Mouse (Mus musculus) olfactory bulb, adult 2 months (tissue): Measurements from ENCODE around the gene Kyat3. TPM values are rescaled to one million over a fixed set of nuclear protein-coding genes. Genes with fewer than 3 reads are reported as not detected.
"Not testable (repeated sequence)": the region's sequence is repeated elsewhere in the genome, so short reads cannot be mapped to it uniquely, and the experiment has no call there.

Experiments used
- H3K27ac ChIP-seq: fragments of 200-500 bp; 2 replicates; pipeline ENCODE4 v1.5.1; 2012; ENCODE audit warnings: low read depth, low read length; ENCODE audit not compliant: insufficient read depth
- H3K4me1 ChIP-seq: fragments of 200-500 bp; 2 replicates; pipeline ENCODE4 v1.6.1; 2012; ENCODE audit warnings: low read length; ENCODE audit not compliant: control insufficient read depth, insufficient read depth
- H3K4me3 ChIP-seq: fragments of 200-500 bp; 2 replicates; pipeline ENCODE4 v1.5.1; 2012; ENCODE audit warnings: mild to moderate bottlenecking, low read depth, low read length, moderate library complexity; ENCODE audit not compliant: insufficient read depth
- CTCF ChIP-seq: fragments of 200-500 bp; IDR thresholded peaks from 2 replicates; pipeline ENCODE4 v1.5.1; 2012; ENCODE audit warnings: low read depth, mild to moderate bottlenecking, low read length, moderate library complexity; ENCODE audit not compliant: insufficient read depth
- POLR2A ChIP-seq: fragments of 200-500 bp; IDR thresholded peaks from 2 replicates; pipeline ENCODE4 v1.6.1; 2012; ENCODE audit warnings: mild to moderate bottlenecking, low read depth, low read length, moderate library complexity; ENCODE audit not compliant: insufficient read depth
- WGBS: fragments of 180-500 bp; shearing (Covaris S2); methylation state at CpG from one replicate; pipeline ENCODE4 v1.1.7; 2018; 5-methylcytosine and 5-hydroxymethylcytosine counted together
- polyA plus RNA-seq: library from polyadenylated mRNA; stranded (reverse); fragments of >200 nt; gene quantifications from 2 replicates; pipeline ENCODE4 v1.2.4, GENCODE M21; 2012; ENCODE audit warnings: low replicate concordance; ENCODE audit not compliant: missing spikeins, insufficient read depth, insufficient read length

Gene Kyat3
- polyA plus RNA-seq, 1 experiment: not detected

DNA sequence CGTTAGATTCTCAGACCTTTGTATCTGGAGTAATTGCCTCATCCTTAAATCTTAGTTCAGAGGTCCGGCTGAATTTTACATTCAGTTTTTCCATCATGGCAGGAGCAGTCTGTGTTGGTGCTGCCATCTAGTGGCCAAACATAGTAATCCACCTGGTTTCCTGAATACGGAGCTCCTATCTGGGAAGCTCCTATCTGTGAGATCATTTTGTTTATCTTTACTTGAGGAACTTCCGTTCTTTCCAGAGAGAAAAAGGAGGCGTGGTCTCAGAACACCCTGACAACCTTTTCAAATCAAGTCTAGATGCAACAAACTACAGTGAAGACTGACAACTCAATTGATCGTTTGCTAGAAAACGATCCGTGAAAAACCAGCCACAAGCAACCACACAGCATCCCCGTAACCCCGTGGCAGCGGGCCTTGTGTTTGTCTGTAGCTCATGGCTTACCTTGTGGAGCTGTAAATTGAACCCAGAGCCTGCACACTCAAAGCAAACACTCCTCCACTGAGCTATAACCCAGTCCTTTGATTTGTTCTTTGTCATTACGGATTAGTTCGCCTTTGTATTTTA lies 8.1 kb downstream of the Kyat3 start:
- H3K4me3 ChIP-seq: no peak overlapping the region
- H3K27ac ChIP-seq: no peak overlapping the region
- no peak for TF ChIP-seq CTCF
- TF ChIP-seq POLR2A: no peak
- WGBS: 42% methylated on average over 13 of the region's 13 CpGs
- H3K4me1 ChIP-seq: no peaks in the 10 kb centered on the region

DNA sequence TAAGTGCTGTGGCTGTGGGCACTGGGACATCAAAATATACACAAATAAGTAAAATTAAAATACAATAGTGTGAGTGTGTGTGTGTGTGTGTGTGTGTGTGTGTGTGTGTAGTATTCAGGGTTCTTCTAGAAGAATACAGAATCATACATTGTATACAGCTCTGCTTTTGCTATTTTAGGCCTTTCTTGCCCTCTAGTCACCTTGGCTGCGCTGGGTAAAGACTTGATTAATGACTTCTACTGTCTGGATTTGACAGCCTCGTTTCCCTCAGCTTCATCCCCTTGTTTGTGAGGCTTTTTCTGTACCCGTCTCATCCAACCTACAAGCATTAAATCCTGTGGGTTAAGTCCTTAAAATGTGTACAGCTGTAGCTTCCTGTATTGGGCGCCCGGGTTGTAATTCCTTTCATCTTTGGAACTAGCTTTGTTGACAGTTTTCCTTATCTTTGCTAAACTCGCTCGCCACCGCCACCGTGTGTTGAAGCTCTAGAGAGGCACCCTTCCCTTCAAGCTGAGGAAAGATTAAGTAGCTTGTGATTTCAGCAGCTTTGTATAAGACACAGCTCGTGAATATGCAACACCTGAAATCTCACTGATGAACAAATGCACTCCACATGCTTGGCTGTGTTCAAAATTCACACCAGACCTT lies 9.6 kb downstream of the Kyat3 start:
- WGBS: 25% methylated on average over 10 of the region's 10 CpGs
- TF ChIP-seq CTCF: no peak
- no peak for TF ChIP-seq POLR2A
- Histone ChIP-seq H3K27ac (no peak overlapping the region), H3K4me3 (no peak overlapping the region), H3K4me1 (no peaks in the 10 kb centered on the region)

DNA sequence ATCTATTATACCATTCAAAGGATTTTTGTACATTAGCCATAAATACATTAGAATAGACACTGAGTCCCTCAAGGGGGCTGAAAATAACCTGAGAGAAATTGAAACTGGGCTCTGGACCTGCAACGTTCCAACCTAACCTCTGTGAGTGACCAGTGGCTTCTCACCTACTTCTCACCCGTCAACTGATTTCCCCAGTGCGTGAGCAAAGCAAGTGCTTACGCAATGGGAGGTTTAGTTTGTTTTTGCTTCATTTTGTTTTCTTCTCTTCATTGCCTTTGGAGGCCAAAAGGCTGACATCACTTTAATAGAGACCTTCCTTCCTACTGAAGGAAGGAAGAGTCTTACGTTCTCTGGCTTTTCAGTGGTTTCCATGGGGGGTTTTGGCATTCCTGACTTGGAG lies 10.5 kb downstream of the Kyat3 start:
- H3K27ac ChIP-seq: no peak overlapping the region
- no peak overlapping the region for H3K4me3 ChIP-seq
- TF ChIP-seq POLR2A (no peak), CTCF (no peak)
- 91% methylated on average over 5 of the region's 5 CpGs for WGBS
- no peaks in the 10 kb centered on the region for H3K4me1 ChIP-seq

DNA sequence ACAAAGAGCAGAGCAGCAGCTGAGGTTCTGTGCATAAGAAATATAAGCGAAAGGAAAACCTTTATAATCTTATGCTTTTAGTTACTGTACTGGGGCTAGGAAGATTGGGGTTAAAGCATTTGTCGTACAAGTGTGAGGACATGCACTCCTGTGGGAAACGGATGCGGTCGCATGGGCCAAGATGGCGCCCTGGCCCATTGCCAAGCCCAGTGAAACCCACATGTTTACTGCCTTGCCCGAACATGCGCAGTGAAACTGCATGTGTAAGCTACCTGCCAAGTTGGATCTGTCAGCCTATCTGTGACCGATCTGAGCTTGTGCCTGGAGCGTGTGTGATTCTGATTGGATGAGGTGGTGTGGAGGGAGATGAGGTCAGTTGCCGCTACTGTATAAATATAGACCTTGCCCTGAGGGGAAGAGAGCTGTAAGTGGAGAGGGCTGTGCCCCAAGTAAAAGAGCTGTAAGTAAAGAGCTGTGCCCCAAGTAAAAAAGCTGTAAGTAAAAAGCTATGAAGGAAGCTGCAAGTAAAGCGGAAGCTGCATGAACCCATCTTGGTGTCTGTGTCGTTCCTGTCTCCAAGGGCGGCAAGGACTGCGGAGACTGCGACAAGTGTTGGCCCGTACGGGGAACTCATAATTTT lies 11.7 kb downstream of the Kyat3 start:
- WGBS: 97% methylated on average over 18 of the region's 18 CpGs
- not testable (repeated sequence) for H3K27ac ChIP-seq, H3K4me3 ChIP-seq, H3K4me1 ChIP-seq

DNA sequence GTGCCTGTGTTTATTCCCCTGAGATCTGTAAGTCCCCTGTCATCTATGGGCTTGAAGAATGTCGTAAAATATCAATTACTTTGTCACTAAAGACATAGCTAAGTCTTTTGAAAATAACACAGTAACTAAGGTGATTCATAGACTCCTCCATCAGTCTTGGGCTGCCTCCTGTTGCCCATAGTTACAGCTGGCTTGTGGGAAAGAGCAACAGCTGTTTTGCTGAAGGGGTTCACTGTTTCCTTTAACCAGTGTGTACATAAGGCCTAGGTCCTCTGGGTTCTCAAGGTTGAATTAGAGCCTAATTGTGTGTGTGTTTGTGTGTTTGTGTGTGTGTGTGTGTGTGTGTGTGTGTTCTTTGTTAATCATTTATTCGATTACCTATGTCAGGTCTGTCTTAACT lies 24.6 kb downstream of the Kyat3 start:
- H3K4me3 ChIP-seq: no peak overlapping the region
- TF ChIP-seq CTCF (no peak), POLR2A (no peak)
- H3K4me1 ChIP-seq: no peaks in the 10 kb centered on the region
- H3K27ac ChIP-seq: no peak overlapping the region
- 76% methylated on average over 2 of the region's 2 CpGs for WGBS

DNA sequence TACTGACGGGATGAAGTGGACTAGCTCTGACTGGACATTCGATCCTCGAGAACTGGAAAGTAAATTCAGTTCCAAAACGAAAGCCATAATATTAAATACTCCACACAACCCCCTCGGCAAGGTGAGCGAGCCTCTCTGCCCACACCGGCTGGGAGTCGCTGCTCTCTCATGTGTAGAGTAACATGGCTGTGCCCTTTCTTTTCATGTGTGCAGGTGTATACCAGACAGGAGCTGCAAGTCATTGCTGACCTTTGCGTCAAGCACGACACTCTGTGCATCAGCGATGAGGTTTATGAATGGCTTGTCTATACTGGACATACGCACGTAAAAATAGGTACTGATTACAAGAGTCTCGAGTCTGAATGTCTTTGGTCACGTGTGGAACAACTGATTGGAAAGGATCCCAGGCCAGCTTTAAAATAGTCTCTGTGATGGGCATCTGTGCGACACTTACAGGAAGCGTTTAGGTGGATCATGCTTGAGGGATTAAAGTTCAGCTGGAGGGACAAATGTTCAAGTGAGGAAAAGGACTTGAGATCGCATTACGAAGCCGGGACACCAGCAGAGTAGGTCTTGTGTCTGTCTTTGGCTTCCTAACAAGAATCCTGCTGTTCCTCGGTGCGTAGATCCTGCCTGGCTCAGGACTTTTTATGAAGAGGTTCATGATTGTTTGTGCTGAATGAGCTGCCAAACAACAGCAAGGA lies 25.3 kb downstream of the Kyat3 start:
- H3K4me3 ChIP-seq: no peak overlapping the region
- 91% methylated on average over 22 of the region's 22 CpGs for WGBS
- no peak overlapping the region for H3K27ac ChIP-seq
- H3K4me1 ChIP-seq: no peaks in the 10 kb centered on the region
- TF ChIP-seq CTCF (no peak), POLR2A (no peak)

DNA sequence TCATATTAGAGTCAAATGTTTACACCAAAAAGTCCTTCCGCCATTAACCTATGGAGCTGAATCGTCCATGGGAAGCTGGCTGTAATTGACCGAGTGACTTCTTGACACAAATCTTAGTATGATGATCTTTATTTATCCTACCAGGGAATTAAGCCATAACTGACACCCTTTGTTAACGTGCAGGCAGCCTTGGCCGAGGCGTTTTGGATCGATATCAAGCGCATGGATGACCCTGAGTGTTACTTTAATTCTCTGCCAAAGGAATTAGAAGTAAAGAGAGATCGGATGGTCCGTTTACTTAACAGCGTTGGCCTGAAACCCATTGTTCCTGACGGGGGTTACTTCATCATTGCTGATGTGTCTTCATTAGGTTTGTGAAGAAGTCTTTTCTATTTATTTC lies 33.4 kb downstream of the Kyat3 start:
- 88% methylated on average over 12 of the region's 12 CpGs for WGBS
- H3K4me1 ChIP-seq: no peaks in the 10 kb centered on the region
- no peak overlapping the region for H3K27ac ChIP-seq
- TF ChIP-seq POLR2A (no peak), CTCF (no peak)
- no peak overlapping the region for H3K4me3 ChIP-seq

DNA sequence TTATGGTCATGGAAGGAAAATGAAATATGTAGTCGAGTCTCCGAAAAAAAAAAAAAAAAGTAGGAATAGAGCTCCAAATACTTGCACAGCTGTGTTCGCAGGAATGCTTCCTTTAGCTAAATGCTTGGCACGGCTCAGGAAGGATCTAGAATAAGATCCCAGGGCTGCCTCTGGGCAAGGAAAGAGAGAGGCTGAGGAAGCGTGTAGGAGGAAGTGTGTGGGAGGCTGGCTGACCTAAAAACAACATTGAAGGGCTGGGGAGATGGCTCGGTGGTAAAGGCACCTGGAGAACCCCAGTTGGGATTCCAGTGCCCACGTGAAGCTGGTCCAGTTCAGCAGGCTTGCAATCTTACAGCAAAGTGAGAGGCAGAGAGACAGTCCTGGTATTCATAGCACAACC lies 40.0 kb downstream of the Kyat3 start:
- Histone ChIP-seq H3K27ac (no peak overlapping the region), H3K4me3 (no peak overlapping the region), H3K4me1 (peaks cover 3% of the 10 kb centered on the region; the same call in 1 of the 2 replicates)
- 50% methylated on average over 7 of the region's 7 CpGs for WGBS
- TF ChIP-seq POLR2A: no peak
- no peak for TF ChIP-seq CTCF
